Mouse (Mus musculus): ENCODE results near the gene Tmem125. TPM values are rescaled to one million over a fixed set of nuclear protein-coding genes. Genes with fewer than 3 reads are reported as not detected.

Gene Tmem125
- polyA plus RNA-seq, 1 experiment = not detected

DNA sequence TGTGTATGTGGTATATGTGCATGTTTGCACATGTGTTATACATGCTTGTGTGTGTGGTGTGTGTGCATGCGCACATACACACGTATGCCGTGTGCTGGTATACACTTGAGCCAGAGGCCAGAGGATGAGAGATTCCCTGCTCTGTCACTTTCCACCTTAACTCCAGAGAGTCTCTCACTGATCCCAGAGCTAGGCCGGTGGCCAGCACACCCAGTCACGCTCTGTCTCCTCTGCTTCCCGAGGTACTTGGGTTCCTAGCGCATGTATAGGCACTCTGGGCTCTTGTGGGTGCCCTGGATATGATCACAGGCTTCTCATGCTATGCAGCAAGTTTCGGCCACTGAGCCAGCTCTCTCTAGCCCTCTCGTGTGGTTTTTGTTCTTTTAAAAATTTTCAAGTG lies 43.1 kb downstream of the Tmem125 start:
- H3K4me1 ChIP-seq (ENCODE audit: control insufficient read depth, insufficient read depth, low read length) = no peaks in the 10 kb centered on the region
- H3K27me3 ChIP-seq (ENCODE audit: control insufficient read depth, insufficient read depth, low read length) = no peaks in the 10 kb centered on the region
- TF ChIP-seq POLR2A (IDR thresholded peaks at IDR 0.05; ENCODE audit: control insufficient read depth, low read depth, low read length) (no peak), CTCF (IDR thresholded peaks at IDR 0.05; ENCODE audit: control insufficient read depth, insufficient read depth, insufficient replicate concordance, low read depth, low read length) (no peak)
- H3K27ac ChIP-seq (ENCODE audit: control insufficient read depth, insufficient read depth, low read depth, low read length) = no peak overlapping the region
- no peaks in the 10 kb centered on the region for H3K36me3 ChIP-seq (ENCODE audit: control insufficient read depth, insufficient read depth, low read length)
- H3K4me3 ChIP-seq (ENCODE audit: control insufficient read depth, low read depth, low read length) = no peak overlapping the region

DNA sequence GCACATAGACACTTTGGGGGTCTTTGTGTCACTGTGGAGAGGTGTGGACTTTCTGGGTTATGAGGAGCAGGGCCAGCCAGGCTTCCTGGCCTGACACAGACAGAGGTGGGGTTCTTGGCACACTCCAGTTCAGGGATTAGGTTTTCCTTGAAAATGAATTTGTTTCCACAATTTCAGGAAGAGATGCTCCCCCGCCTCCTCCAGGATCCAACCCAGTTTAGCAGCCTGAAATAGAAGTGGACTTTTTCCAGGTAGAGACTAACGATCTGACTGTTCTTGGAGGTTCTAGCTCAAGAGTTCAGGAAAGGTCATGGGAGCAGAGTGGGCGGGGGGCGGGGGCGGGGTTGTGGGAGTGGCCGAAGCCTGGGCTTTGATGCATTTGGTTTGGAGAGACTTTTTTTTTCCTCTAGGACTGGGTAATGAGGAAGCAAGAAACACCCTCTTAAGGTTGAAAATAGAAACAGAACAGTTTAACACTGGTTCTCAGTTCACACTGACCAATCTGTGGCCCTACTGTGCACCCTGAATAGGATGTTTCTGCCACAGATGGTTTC lies 43.6 kb downstream of the Tmem125 start:
- Histone ChIP-seq H3K36me3 (ENCODE audit: control insufficient read depth, insufficient read depth, low read length) (no peaks in the 10 kb centered on the region), H3K27ac (ENCODE audit: control insufficient read depth, insufficient read depth, low read depth, low read length) (no peak overlapping the region), H3K27me3 (ENCODE audit: control insufficient read depth, insufficient read depth, low read length) (no peaks in the 10 kb centered on the region), H3K4me1 (ENCODE audit: control insufficient read depth, insufficient read depth, low read length) (no peaks in the 10 kb centered on the region), H3K4me3 (ENCODE audit: control insufficient read depth, low read depth, low read length) (no peak overlapping the region)
- no peak for TF ChIP-seq CTCF (IDR thresholded peaks at IDR 0.05; ENCODE audit: control insufficient read depth, insufficient read depth, insufficient replicate concordance, low read depth, low read length)
- no peak for TF ChIP-seq POLR2A (IDR thresholded peaks at IDR 0.05; ENCODE audit: control insufficient read depth, low read depth, low read length)

Other genes starting within 250 kb of the Tmem125 start
- gene Szt2, start 134.8 kb downstream of the Tmem125 start, polyA plus RNA-seq (2012; rRNA removed) = 12.2 and 14.2 TPM in 2 replicates
- gene Med8, start 134.7 kb downstream of the Tmem125 start, polyA plus RNA-seq (2012; rRNA removed) = 28.3 and 29.0 TPM in 2 replicates
- gene Elovl1, start 116.0 kb downstream of the Tmem125 start, polyA plus RNA-seq (2012; rRNA removed) = 17.1 and 19.6 TPM in 2 replicates
- gene Cdc20, start 106.7 kb downstream of the Tmem125 start, polyA plus RNA-seq (2012; rRNA removed) = 116 and 126 TPM in 2 replicates
- gene Mpl, start 86.5 kb downstream of the Tmem125 start, polyA plus RNA-seq (2012; rRNA removed) = not detected in 2 replicates
- 1.8 and 2.1 TPM in 2 replicates for gene Tie1, start 54.0 kb downstream of the Tmem125 start, polyA plus RNA-seq (2012; rRNA removed)
- gene 2610528J11Rik, start 17.0 kb downstream of the Tmem125 start, polyA plus RNA-seq (2012; rRNA removed) = 0.26 and 0.45 TPM in 2 replicates
- gene Cfap57, start 76.7 kb upstream of the Tmem125 start, polyA plus RNA-seq (2012; rRNA removed) = 53.3 and 55.1 TPM in 2 replicates
- 45.0 and 46.4 TPM in 2 replicates for gene Ebna1bp2, start 76.8 kb upstream of the Tmem125 start, polyA plus RNA-seq (2012; rRNA removed)
- 0.20 and 0.36 TPM in 2 replicates for gene Olfr62, start 114.9 kb upstream of the Tmem125 start, polyA plus RNA-seq (2012; rRNA removed)
- gene Olfr1342, start 148.7 kb upstream of the Tmem125 start, polyA plus RNA-seq (2012; rRNA removed) = not detected in 2 replicates
- 0.15 TPM in 1 of 2 replicates, not detected in the other for gene Olfr1341, start 159.5 kb upstream of the Tmem125 start, polyA plus RNA-seq (2012; rRNA removed)
- gene Olfr1340, start 176.1 kb upstream of the Tmem125 start, polyA plus RNA-seq (2012; rRNA removed) = not detected in 2 replicates
- not detected in 2 replicates for gene Olfr1339, start 188.1 kb upstream of the Tmem125 start, polyA plus RNA-seq (2012; rRNA removed)
- 0.11 TPM in 1 of 2 replicates, not detected in the other for gene Olfr1338, start 214.7 kb upstream of the Tmem125 start, polyA plus RNA-seq (2012; rRNA removed)
- gene Olfr1337, start 238.5 kb upstream of the Tmem125 start, polyA plus RNA-seq (2012; rRNA removed) = not detected in 2 replicates